Mouse (Mus musculus): ENCODE data around the gene Rsc1a1. TPM values are rescaled to one million over a fixed set of nuclear protein-coding genes. Genes with fewer than 3 reads are reported as not detected.

The Rsc1a1 gene
- total RNA-seq, 1 experiment from 2014 or later, result 15.7 TPM

- no peak for ATAC-seq (replicated peaks in 1 of 2; ENCODE audit: insufficient read depth in 1 of 2, low FRiP score in 2 of 2, low TSS enrichment in 1 of 2, low read depth in 1 of 2, poor library complexity in 2 of 2, severe bottlenecking in 2 of 2)
Observed at GRCm38 (mm10) chr4:141641961-141642811, 43.2 kb downstream of the Rsc1a1 start.

DNA sequence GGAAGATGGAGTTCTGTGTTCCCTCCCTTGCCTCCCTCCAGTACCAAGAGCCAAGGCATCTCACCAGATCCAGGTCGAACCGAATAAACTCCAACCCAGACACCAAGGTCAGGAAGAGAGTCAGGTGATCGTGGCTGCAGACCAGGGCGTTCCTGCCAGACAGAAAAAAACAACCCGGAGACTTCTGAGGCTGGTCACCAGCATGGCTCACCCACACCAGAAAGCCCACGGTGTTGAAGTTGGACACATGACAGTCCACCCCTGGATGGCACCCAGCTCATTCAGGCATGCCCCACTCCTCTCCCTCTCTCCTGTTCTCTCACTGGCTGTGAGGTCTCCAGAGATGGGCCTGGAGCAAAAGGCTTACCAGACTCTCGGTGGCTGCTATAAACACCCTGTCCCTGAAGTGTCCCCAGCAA, 44.0 kb downstream of the Rsc1a1 start:
- no peak for ATAC-seq (replicated peaks in 1 of 2; ENCODE audit: insufficient read depth in 1 of 2, low FRiP score in 2 of 2, low TSS enrichment in 1 of 2, low read depth in 1 of 2, poor library complexity in 2 of 2, severe bottlenecking in 2 of 2)

DNA sequence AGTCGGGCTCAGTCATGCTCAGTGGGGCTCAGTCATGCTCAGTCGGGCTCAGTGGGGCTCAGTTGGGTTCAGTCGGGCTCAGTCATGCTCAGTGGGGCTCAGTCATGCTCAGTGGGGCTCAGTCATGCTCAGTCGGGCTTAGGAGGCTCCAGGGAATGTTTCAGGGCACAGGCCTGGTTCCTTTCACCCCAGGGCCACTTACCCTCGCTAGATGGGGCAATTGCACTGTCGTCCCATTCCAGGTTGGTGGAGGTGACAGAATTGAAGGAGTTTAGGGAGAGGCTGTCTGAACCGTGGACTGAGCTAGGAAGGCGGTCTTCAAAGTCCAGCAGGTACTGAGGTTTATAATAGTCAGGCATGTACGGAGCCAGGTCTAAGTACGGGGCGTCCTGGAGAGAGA, 45.9 kb downstream of the Rsc1a1 start:
- ATAC-seq (replicated peaks in 1 of 2; ENCODE audit: insufficient read depth in 1 of 2, low FRiP score in 2 of 2, low TSS enrichment in 1 of 2, low read depth in 1 of 2, poor library complexity in 2 of 2, severe bottlenecking in 2 of 2), result no peak

DNA sequence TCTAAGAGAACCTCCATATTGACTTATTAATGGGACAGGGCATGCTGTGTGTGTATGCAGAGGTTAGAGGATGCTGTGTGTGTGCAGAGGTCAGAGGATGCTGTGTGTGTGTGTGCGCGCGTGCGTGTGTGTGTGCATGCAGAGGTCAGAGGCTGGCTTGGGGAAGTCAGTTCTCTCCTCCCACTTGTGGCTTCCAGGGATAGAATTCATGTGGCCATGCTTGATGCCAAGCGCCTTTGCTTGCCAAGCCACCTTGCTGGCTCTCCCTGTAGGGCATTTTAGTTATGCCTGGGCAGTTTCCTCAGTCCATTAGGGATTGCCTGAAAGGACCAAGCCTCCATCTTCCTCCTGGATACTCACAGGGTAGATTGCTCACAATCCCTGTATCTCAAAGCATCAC, 48.7 kb downstream of the Rsc1a1 start:
- ATAC-seq (replicated peaks in 1 of 2; ENCODE audit: insufficient read depth in 1 of 2, low FRiP score in 2 of 2, low TSS enrichment in 1 of 2, low read depth in 1 of 2, poor library complexity in 2 of 2, severe bottlenecking in 2 of 2), result no peak

- no peak for ATAC-seq (replicated peaks in 1 of 2; ENCODE audit: insufficient read depth in 1 of 2, low FRiP score in 2 of 2, low TSS enrichment in 1 of 2, low read depth in 1 of 2, poor library complexity in 2 of 2, severe bottlenecking in 2 of 2)
Observed at GRCm38 (mm10) chr4:141635991-141636390, 49.4 kb downstream of the Rsc1a1 start.

Other genes with a start within 250 kb of the Rsc1a1 start
- not detected in 2 replicates for gene Srarp, start 249.5 kb downstream of the Rsc1a1 start, total RNA-seq (2017)
- 22.1 and 22.3 TPM in 2 replicates for gene Zbtb17, start 240.9 kb downstream of the Rsc1a1 start, total RNA-seq (2017)
- 26.7 and 39.0 TPM in 2 replicates for gene Spen, start 147.0 kb downstream of the Rsc1a1 start, total RNA-seq (2017)
- 0.13 and 0.35 TPM in 2 replicates for gene Fblim1, start 79.5 kb downstream of the Rsc1a1 start, total RNA-seq (2017)
- 0.60 and 0.63 TPM in 2 replicates for gene Tmem82, start 67.0 kb downstream of the Rsc1a1 start, total RNA-seq (2017)
- gene Slc25a34, start 61.8 kb downstream of the Rsc1a1 start, total RNA-seq (2017), result not detected in 2 replicates
- 9.9 and 16.5 TPM in 2 replicates for gene Plekhm2, start 20.7 kb downstream of the Rsc1a1 start, total RNA-seq (2017)
- gene Ddi2, start 37.8 kb upstream of the Rsc1a1 start, total RNA-seq (2017), result 23.6 and 28.9 TPM in 2 replicates
- gene Agmat, start 61.1 kb upstream of the Rsc1a1 start, total RNA-seq (2017), result not detected in 2 replicates
- gene Dnajc16, start 105.3 kb upstream of the Rsc1a1 start, total RNA-seq (2017), result 6.3 and 10.3 TPM in 2 replicates
- 10.2 and 13.8 TPM in 2 replicates for gene Casp9, start 108.0 kb upstream of the Rsc1a1 start, total RNA-seq (2017)
- not detected in 2 replicates for gene Cela2a, start 140.6 kb upstream of the Rsc1a1 start, total RNA-seq (2017)
- not detected in 2 replicates for gene Ctrc, start 160.8 kb upstream of the Rsc1a1 start, total RNA-seq (2017)
- 37.1 and 47.2 TPM in 2 replicates for gene Efhd2, start 189.3 kb upstream of the Rsc1a1 start, total RNA-seq (2017)